Mouse (Mus musculus) myocyte (in vitro differentiated cells): ENCODE measurements at regions not wholly inside any gene's neighbourhood (a gene's known extent, or its start where the extent isn't known, plus 50 kb on each side); places are given as distances from the start of the nearest gene placed in this dataset.

ENCODE experiments used
- CEBPB ChIP-seq: IDR thresholded peaks from 2 replicates; pipeline ENCODE4 v1.6.1; 2011; ENCODE audit warnings: mild to moderate bottlenecking, moderate library complexity; ENCODE audit not compliant: poor library complexity, insufficient read depth, severe bottlenecking
- E2F4 ChIP-seq: IDR thresholded peaks from one replicate; pipeline ENCODE4 v1.6.1; 2011; ENCODE audit warnings: mild to moderate bottlenecking, control low read depth, moderate library complexity; ENCODE audit not compliant: insufficient read depth
- MAX ChIP-seq: IDR thresholded peaks from one replicate; pipeline ENCODE4 v1.6.1; 2011; ENCODE audit warnings: low read depth, mild to moderate bottlenecking, control low read depth
- MYOD1 ChIP-seq, 3 experiments: IDR thresholded peaks; one replicate each; pipeline ENCODE4 v1.6.1; 2011; ENCODE audit warnings: control low read depth in 2 of 3, low read depth in 2 of 3, mild to moderate bottlenecking in 2 of 3, moderate library complexity in 1 of 3; ENCODE audit not compliant: insufficient read length in 2 of 3, control insufficient read depth in 1 of 3
- MYOG ChIP-seq, 3 experiments: IDR thresholded peaks; one replicate each; pipeline ENCODE4 v1.6.1; 2011; ENCODE audit warnings: control low read depth in 2 of 3, low read depth in 2 of 3, mild to moderate bottlenecking in 2 of 3; ENCODE audit not compliant: insufficient read length in 2 of 3, control insufficient read depth in 1 of 3, insufficient read depth in 1 of 3
- POLR2A ChIP-seq: IDR thresholded peaks from one replicate; pipeline ENCODE4 v1.6.1; 2011; ENCODE audit warnings: low read depth, mild to moderate bottlenecking, control low read depth, moderate library complexity; ENCODE audit not compliant: insufficient read length
- POLR2AphosphoS2 ChIP-seq: IDR thresholded peaks from one replicate; pipeline ENCODE4 v1.6.1; 2011; ENCODE audit warnings: low read depth, control low read depth; ENCODE audit not compliant: insufficient read length
- REST ChIP-seq: IDR thresholded peaks from one replicate; pipeline ENCODE4 v1.6.1; 2011; ENCODE audit warnings: mild to moderate bottlenecking, control low read depth, moderate library complexity; ENCODE audit not compliant: insufficient read depth, insufficient read length
- SRF ChIP-seq: IDR thresholded peaks from one replicate; pipeline ENCODE4 v1.6.1; 2011; ENCODE audit warnings: low read depth; ENCODE audit not compliant: control insufficient read depth, insufficient read length
- TCF12 ChIP-seq: IDR thresholded peaks from one replicate; pipeline ENCODE4 v1.6.1; 2011; ENCODE audit warnings: mild to moderate bottlenecking, control low read depth; ENCODE audit not compliant: poor library complexity, insufficient read depth, severe bottlenecking
- USF1 ChIP-seq: IDR thresholded peaks from one replicate; pipeline ENCODE4 v1.6.1; 2011; ENCODE audit warnings: low read depth, mild to moderate bottlenecking, control low read depth, moderate library complexity

- no peak for TF ChIP-seq POLR2A
- TF ChIP-seq REST = no peak
- TF ChIP-seq SRF = no peak
- no peak for TF ChIP-seq USF1
- TF ChIP-seq MYOD1 (IDR thresholded peaks at IDR 0.05; ENCODE audit: control insufficient read depth in 1 of 3, insufficient read length in 2 of 3, low read depth in 2 of 3) = no peak
- no peak for TF ChIP-seq CEBPB
- TF ChIP-seq E2F4 = no peak
- TF ChIP-seq MAX = no peak
- TF ChIP-seq POLR2AphosphoS2 = no peak
- no peak for TF ChIP-seq MYOG (IDR thresholded peaks at IDR 0.05; ENCODE audit: control insufficient read depth in 1 of 3, insufficient read depth in 1 of 3, insufficient read length in 2 of 3, low read depth in 2 of 3)
- TF ChIP-seq TCF12 = no peak
Observed at GRCm38 (mm10) chr9:69907123-69907945, 81.9 kb upstream of the Bnip2 start.
